Mouse (Mus musculus) midbrain, embryonic 11.5 days (tissue): Measurements from ENCODE around the gene Gm11084. TPM values are rescaled to one million over a fixed set of nuclear protein-coding genes. Genes with fewer than 3 reads are reported as not detected.
"Not testable (repeated sequence)": the region's sequence is repeated elsewhere in the genome, so short reads cannot be mapped to it uniquely, and the experiment has no call there.

ENCODE experiments used
- ATAC-seq: fragments of 200-750 bp; cut with Nextera tagmentation; 2 replicates; pipeline ENCODE4 v1.8.0; 2017; ENCODE audit warnings: moderate TSS enrichment, moderate library complexity; ENCODE audit not compliant: low FRiP score
- DNase-seq: peaks from one replicate; pipeline ENCODE4 v3.0.0; 2015; ENCODE audit warnings: low spot score; ENCODE audit errors: missing footprints
- H3K27ac ChIP-seq: fragments of 300-500 bp; sonication (generic); 2 replicates; pipeline ENCODE4 v1.5.1; 2014; ENCODE audit warnings: low read depth, low read length
- H3K27me3 ChIP-seq: fragments of 300-500 bp; sonication (generic); 2 replicates; pipeline ENCODE4 v1.6.1; 2014; ENCODE audit warnings: mild to moderate bottlenecking, low read length, moderate library complexity, mixed read lengths; ENCODE audit not compliant: control insufficient read depth, insufficient read depth
- H3K36me3 ChIP-seq: fragments of 300-500 bp; sonication (generic); 2 replicates; pipeline ENCODE4 v1.6.1; 2014; ENCODE audit warnings: mild to moderate bottlenecking, low read length, moderate library complexity, mixed read lengths; ENCODE audit not compliant: control insufficient read depth, insufficient read depth
- H3K4me1 ChIP-seq: fragments of 300-500 bp; sonication (generic); 2 replicates; pipeline ENCODE4 v1.6.1; 2014; ENCODE audit warnings: low read length; ENCODE audit not compliant: control insufficient read depth, insufficient read depth
- H3K4me2 ChIP-seq: fragments of 300-500 bp; sonication (generic); 2 replicates; pipeline ENCODE4 v1.6.1; 2014; ENCODE audit warnings: mild to moderate bottlenecking, moderate library complexity
- H3K4me3 ChIP-seq: fragments of 300-500 bp; sonication (generic); 2 replicates; pipeline ENCODE4 v1.5.1; 2014; ENCODE audit warnings: low read depth, low read length
- H3K9ac ChIP-seq: fragments of 300-500 bp; sonication (generic); 2 replicates; pipeline ENCODE4 v1.6.1; 2014; ENCODE audit warnings: low read length
- H3K9me3 ChIP-seq: fragments of 300-500 bp; sonication (generic); 2 replicates; pipeline ENCODE4 v1.6.1; 2016; ENCODE audit warnings: low read length; ENCODE audit not compliant: control insufficient read depth
- WGBS: fragments of 180-500 bp; shearing (Covaris S2); extraction: QIAGEN DNeasy Blood & Tissue Kit; methylation state at CpG from one replicate; pipeline ENCODE4 v1.1.7; 2014; 5-methylcytosine and 5-hydroxymethylcytosine counted together
- polyA plus RNA-seq: library from polyadenylated mRNA; unstranded; fragments of >200 nt; fragmentation: Nextera tagmentation; extraction: Ambion mirVana; gene quantifications from 2 replicates; pipeline ENCODE4 v1.2.1, GENCODE M21; 2014

Gm11084 gene
- polyA plus RNA-seq, 1 experiment from 2014 or later, result not detected

DNA sequence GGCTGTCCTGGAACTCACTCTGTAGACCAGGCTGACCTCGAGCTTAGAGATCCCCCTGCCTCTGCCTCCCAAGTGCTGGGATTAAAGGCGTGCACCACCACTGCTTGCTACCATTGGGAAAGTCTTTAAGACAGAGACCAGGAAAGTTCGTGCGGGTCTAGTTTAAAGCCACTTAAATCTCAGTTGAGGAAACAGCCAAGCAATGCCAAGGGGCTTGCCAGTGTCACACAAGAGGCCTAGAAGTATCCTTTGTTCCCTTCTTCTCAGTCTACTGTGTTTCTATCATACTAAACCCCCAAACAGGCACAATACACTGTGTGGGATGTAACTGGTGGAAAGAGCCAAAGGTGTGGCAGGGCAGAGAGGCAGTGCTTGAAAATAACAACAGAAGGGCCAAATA is 11.1 kb upstream of the Gm11084 start:
- DNase-seq (no peak), ATAC-seq (no peak)
- Histone ChIP-seq H3K4me1 (no peaks in the 10 kb centered on the region), H3K9me3 (no peaks in the 10 kb centered on the region), H3K9ac (no peak overlapping the region), H3K36me3 (no peaks in the 10 kb centered on the region), H3K4me3 (no peak overlapping the region), H3K4me2 (no peak overlapping the region), H3K27me3 (no peaks in the 10 kb centered on the region), H3K27ac (no peak overlapping the region)
- WGBS, result 93% methylated on average over 4 of the region's 4 CpGs

GRCm38 (mm10) chr2:72996808-72997378 is 10.4 kb upstream of the Gm11084 start:
- no peaks in the 10 kb centered on the region for H3K36me3 ChIP-seq
- no peak overlapping the region for H3K4me2 ChIP-seq
- H3K27ac ChIP-seq, result no peak overlapping the region
- no peak overlapping the region for H3K9ac ChIP-seq
- DNase-seq, result no peak
- no peaks in the 10 kb centered on the region for H3K4me1 ChIP-seq
- no peak overlapping the region for H3K4me3 ChIP-seq
- H3K9me3 ChIP-seq, result no peaks in the 10 kb centered on the region
- no peaks in the 10 kb centered on the region for H3K27me3 ChIP-seq
- 69% methylated on average over 9 of the region's 9 CpGs for WGBS
- no peak for ATAC-seq

DNA sequence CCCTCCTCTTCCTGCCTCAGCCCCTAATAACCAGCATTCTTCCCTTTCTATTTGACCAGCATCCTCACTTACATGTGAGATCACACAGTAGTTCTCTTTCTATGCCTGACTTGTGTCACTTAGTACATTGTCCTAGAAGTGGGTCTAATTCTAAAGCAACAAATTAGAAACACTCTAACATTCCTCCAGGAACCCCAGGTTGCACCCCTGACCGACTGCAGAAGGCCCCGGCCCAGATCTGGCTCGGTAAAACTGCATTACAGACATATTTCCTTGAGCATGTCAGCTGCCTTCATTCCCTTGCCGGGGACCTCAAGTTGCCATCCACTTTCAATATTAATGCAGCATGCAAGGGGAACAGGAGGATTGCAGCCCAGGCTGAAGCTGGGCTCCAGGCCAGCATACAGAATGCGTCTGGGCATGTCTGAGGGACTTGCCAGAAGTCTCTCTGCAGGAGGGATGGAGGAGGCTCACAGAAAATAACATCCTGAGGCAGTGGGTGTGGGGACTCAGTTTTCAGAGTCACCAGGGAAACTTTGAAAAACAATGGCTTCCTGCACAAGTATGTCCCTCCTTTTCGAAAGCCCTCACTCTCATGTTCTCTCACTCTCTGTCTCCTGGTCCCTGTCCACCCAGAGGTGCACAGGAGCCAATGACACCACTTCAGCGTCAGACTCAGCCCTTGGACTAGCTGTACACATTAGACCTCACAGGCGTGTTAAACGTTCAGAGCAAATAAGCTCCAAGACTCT is 9.0 kb upstream of the Gm11084 start:
- Histone ChIP-seq H3K27ac (no peak overlapping the region), H3K9ac (no peak overlapping the region), H3K9me3 (no peaks in the 10 kb centered on the region), H3K4me1 (no peaks in the 10 kb centered on the region), H3K4me2 (no peak overlapping the region), H3K4me3 (no peak overlapping the region), H3K36me3 (no peaks in the 10 kb centered on the region), H3K27me3 (no peaks in the 10 kb centered on the region)
- 57% methylated on average over 9 of the region's 9 CpGs for WGBS
- DNase-seq, result no peak
- ATAC-seq, result no peak

GRCm38 (mm10) chr2:72994165-72994564 is 7.6 kb upstream of the Gm11084 start:
- Histone ChIP-seq H3K27me3 (no peaks in the 10 kb centered on the region), H3K27ac (no peak overlapping the region), H3K36me3 (no peaks in the 10 kb centered on the region), H3K4me2 (no peak overlapping the region), H3K9ac (no peak overlapping the region), H3K9me3 (peaks cover 5% of the 10 kb centered on the region; the same call in 1 of the 2 replicates), H3K4me1 (no peaks in the 10 kb centered on the region), H3K4me3 (no peak overlapping the region)
- 83% methylated on average over 2 of the region's 2 CpGs for WGBS
- ATAC-seq (no peak), DNase-seq (no peak)

GRCm38 (mm10) chr2:72992497-72992896 is 6.0 kb upstream of the Gm11084 start:
- Histone ChIP-seq H3K4me3 (no peak overlapping the region), H3K9me3 (peaks cover 5% of the 10 kb centered on the region; the same call in 1 of the 2 replicates), H3K27me3 (no peaks in the 10 kb centered on the region), H3K36me3 (no peaks in the 10 kb centered on the region), H3K27ac (no peak overlapping the region), H3K9ac (no peak overlapping the region), H3K4me1 (no peaks in the 10 kb centered on the region), H3K4me2 (no peak overlapping the region)
- DNase-seq (no peak), ATAC-seq (no peak)
- whole genome bisulfite sequencing, result 97% methylated on average over 17 of the region's 17 CpGs

DNA sequence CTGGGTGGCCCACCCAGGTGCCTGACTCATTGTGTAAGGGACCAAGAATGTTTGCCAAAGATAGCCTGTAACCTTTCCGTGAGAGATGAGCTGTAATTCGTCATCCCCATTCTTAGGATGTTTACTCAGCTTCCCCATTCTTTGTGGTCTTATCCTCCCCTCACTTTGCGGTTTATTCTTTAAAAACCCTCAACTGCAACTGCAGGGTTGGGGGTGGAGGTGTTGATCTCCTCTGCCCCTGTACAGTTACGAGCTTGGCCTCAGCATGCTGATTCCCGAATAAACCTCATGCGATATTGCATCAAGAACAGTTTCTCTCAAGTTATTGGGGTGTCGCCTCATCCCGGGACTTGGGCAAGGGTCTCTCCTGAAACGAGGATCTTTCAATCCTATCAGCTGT is 2.4 kb upstream of the Gm11084 start:
- ATAC-seq, result not testable (repeated sequence)

GRCm38 (mm10) chr2:72985516-72985915 is 1.0 kb downstream of the Gm11084 start:
- no peak for ATAC-seq
- Histone ChIP-seq H3K27ac (no peak overlapping the region), H3K27me3 (no peaks in the 10 kb centered on the region), H3K4me1 (peaks cover 2% of the 10 kb centered on the region; the same call in 1 of the 2 replicates), H3K4me3 (no peak overlapping the region), H3K9me3 (peaks cover 5% of the 10 kb centered on the region; the same call in 1 of the 2 replicates), H3K36me3 (no peaks in the 10 kb centered on the region), H3K9ac (no peak overlapping the region), H3K4me2 (no peak overlapping the region)
- WGBS, result 41% methylated on average over 1 of the region's 1 CpGs
- no peak for DNase-seq

More for the DNA sequence above, 2.4 kb upstream of the Gm11084 start:
- not testable (repeated sequence) for H3K4me1 ChIP-seq, H3K27me3 ChIP-seq, H3K4me2 ChIP-seq, H3K4me3 ChIP-seq, H3K27ac ChIP-seq, H3K9me3 ChIP-seq, DNase-seq, H3K36me3 ChIP-seq, H3K9ac ChIP-seq
- WGBS, result 92% methylated on average over 9 of the region's 9 CpGs

GRCm38 (mm10) chr2:72984806-72985205 is 1.7 kb downstream of the Gm11084 start:
- no peak overlapping the region for H3K4me2 ChIP-seq
- DNase-seq (no peak), ATAC-seq (no peak)
- H3K36me3 ChIP-seq, result no peaks in the 10 kb centered on the region
- H3K4me3 ChIP-seq, result no peak overlapping the region
- peaks cover 2% of the 10 kb centered on the region; the same call in 1 of the 2 replicates for H3K4me1 ChIP-seq
- H3K27ac ChIP-seq, result no peak overlapping the region
- no peaks in the 10 kb centered on the region for H3K27me3 ChIP-seq
- H3K9me3 ChIP-seq, result peaks cover 5% of the 10 kb centered on the region; the same call in 1 of the 2 replicates
- H3K9ac ChIP-seq, result no peak overlapping the region
- 81% methylated on average over 4 of the region's 4 CpGs for WGBS

- DNase-seq (no peak), ATAC-seq (no peak)
- no peak overlapping the region for H3K4me2 ChIP-seq
- H3K9me3 ChIP-seq, result no peaks in the 10 kb centered on the region
- H3K27me3 ChIP-seq, result no peaks in the 10 kb centered on the region
- no peaks in the 10 kb centered on the region for H3K36me3 ChIP-seq
- no peak overlapping the region for H3K9ac ChIP-seq
- no peak overlapping the region for H3K27ac ChIP-seq
- WGBS, result 92% methylated on average over 3 of the region's 3 CpGs
- H3K4me1 ChIP-seq, result peaks cover 2% of the 10 kb centered on the region; the same call in 1 of the 2 replicates
- H3K4me3 ChIP-seq, result no peak overlapping the region
Observed at GRCm38 (mm10) chr2:72983211-72983610, 3.3 kb downstream of the Gm11084 start.
